Mouse (Mus musculus) neural tube, embryonic 15.5 days (tissue): ENCODE data around the gene Plac1. TPM values are rescaled to one million over a fixed set of nuclear protein-coding genes. Genes with fewer than 3 reads are reported as not detected.
A peak's percentile ranks its signal among the peaks of the same experiment; 100 is the strongest.
"Not testable (repeated sequence)": the region's sequence is repeated elsewhere in the genome, so short reads cannot be mapped to it uniquely, and the experiment has no call there.

Experiments used
- ATAC-seq: fragments of 200-750 bp; cut with Nextera tagmentation; 2 replicates; pipeline ENCODE4 v1.8.0; 2017; ENCODE audit warnings: mild to moderate bottlenecking, moderate TSS enrichment, moderate library complexity; ENCODE audit not compliant: low FRiP score
- H3K27ac ChIP-seq: fragments of 300-500 bp; sonication (generic); replicated peaks from 2 replicates; pipeline ENCODE4 v1.5.1; 2015; ENCODE audit warnings: mild to moderate bottlenecking, inconsistent platforms
- H3K27me3 ChIP-seq: fragments of 300-500 bp; sonication (generic); replicated peaks from 2 replicates; pipeline ENCODE4 v1.6.1; 2015; ENCODE audit warnings: inconsistent platforms
- H3K36me3 ChIP-seq: fragments of 300-500 bp; sonication (generic); 2 replicates; pipeline ENCODE4 v1.6.1; 2015; ENCODE audit warnings: inconsistent platforms
- H3K4me1 ChIP-seq: fragments of 300-500 bp; sonication (generic); 2 replicates; pipeline ENCODE4 v1.6.1; 2015; ENCODE audit warnings: inconsistent platforms
- H3K4me2 ChIP-seq: fragments of 300-500 bp; sonication (generic); 2 replicates; pipeline ENCODE4 v1.6.1; 2015; ENCODE audit warnings: inconsistent platforms, mild to moderate bottlenecking, moderate library complexity
- H3K4me3 ChIP-seq: fragments of 300-500 bp; sonication (generic); replicated peaks from 2 replicates; pipeline ENCODE4 v1.5.1; 2015; ENCODE audit warnings: mild to moderate bottlenecking, inconsistent platforms
- H3K9ac ChIP-seq: fragments of 300-500 bp; sonication (generic); replicated peaks from 2 replicates; pipeline ENCODE4 v1.6.1; 2015; ENCODE audit warnings: mild to moderate bottlenecking, inconsistent platforms
- H3K9me3 ChIP-seq: fragments of 300-500 bp; sonication (generic); replicated peaks from 2 replicates; pipeline ENCODE4 v1.6.1; 2016; ENCODE audit warnings: inconsistent platforms
- WGBS: fragments of 180-500 bp; shearing (Covaris S2); methylation state at CpG from one replicate; pipeline ENCODE4 v1.1.7; 2015; ENCODE audit warnings: mixed read lengths; 5-methylcytosine and 5-hydroxymethylcytosine counted together
- microRNA counts: library from miRNA; unstranded; fragments of <30 nt; microRNA quantifications from one replicate; lab custom pipeline; 2016
- microRNA-seq: library from miRNA; unstranded; fragments of <30 nt; microRNA quantifications from one replicate; pipeline ENCODE4, GENCODE M21; 2017
- polyA plus RNA-seq: library from polyadenylated mRNA; unstranded; fragments of >200 nt; fragmentation: Nextera tagmentation; extraction: Ambion mirVana; gene quantifications from 2 replicates; pipeline ENCODE4 v1.2.1, GENCODE M21; 2015

Plac1 gene
- polyA plus RNA-seq, 1 experiment from 2014 or later: 0.63 TPM

GRCm38 (mm10) chrX:53040138-53040537, 199.8 kb downstream of the Plac1 start:
- no peaks in the 10 kb centered on the region for H3K4me1 ChIP-seq
- H3K9ac ChIP-seq: no peak overlapping the region
- no peak for ATAC-seq
- H3K36me3 ChIP-seq: no peaks in the 10 kb centered on the region
- H3K27ac ChIP-seq: no peak overlapping the region
- H3K9me3 ChIP-seq: no peaks in the 10 kb centered on the region
- H3K4me3 ChIP-seq: no peak overlapping the region
- no peaks in the 10 kb centered on the region for H3K27me3 ChIP-seq
- WGBS: 86% methylated on average over 6 of the region's 6 CpGs
- H3K4me2 ChIP-seq: no peak overlapping the region

DNA sequence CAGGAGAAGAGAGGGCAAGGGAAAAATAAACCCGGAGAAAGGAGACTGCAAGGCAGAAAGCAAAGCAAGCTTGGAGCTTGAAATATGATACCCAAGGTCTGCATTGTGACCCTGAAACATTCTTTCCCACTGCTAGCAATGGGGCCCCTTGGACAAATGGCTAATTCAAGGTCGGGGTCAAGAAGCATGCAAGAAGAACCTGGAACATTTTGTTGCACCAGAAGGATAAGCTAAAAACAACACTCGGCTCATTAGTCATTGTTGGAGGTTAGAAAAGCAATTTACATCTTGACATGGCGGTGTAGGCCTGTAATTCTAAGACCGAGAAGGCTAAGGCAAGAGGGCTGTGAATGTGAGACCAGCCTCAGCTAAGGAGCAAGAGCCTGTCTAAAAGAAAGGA, 200.3 kb downstream of the Plac1 start:
- Histone ChIP-seq H3K27me3 (no peaks in the 10 kb centered on the region), H3K4me1 (no peaks in the 10 kb centered on the region), H3K27ac (no peak overlapping the region), H3K9me3 (no peaks in the 10 kb centered on the region), H3K36me3 (no peaks in the 10 kb centered on the region), H3K4me3 (no peak overlapping the region), H3K4me2 (no peak overlapping the region), H3K9ac (no peak overlapping the region)
- ATAC-seq: no peak
- WGBS: 47% methylated on average over 5 of the region's 5 CpGs

DNA sequence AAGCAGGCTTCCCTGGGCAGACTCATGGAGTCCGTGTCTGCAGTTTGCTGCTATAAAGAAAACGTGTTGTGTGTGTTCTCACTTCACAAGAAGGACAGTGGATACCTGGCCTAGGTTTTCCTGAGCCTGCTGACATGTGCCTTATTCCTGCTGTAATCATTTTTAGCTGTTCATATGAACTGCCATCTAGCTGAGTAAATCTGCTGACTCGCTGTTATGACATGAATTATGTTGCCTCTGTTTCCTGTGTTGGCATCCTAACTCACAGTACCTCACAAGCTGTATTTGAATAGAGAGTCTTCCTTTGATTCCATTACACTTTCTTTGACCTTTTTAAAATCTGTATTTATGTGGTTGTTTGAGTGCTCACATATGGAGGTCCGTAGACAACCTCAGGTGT, 201.7 kb downstream of the Plac1 start:
- H3K4me2 ChIP-seq: no peak overlapping the region
- H3K4me1 ChIP-seq: no peaks in the 10 kb centered on the region
- no peak overlapping the region for H3K9ac ChIP-seq
- 87% methylated on average over 4 of the region's 4 CpGs for WGBS
- no peak overlapping the region for H3K4me3 ChIP-seq
- no peaks in the 10 kb centered on the region for H3K36me3 ChIP-seq
- no peak for ATAC-seq
- H3K27ac ChIP-seq: no peak overlapping the region
- H3K27me3 ChIP-seq: no peaks in the 10 kb centered on the region
- no peaks in the 10 kb centered on the region for H3K9me3 ChIP-seq

DNA sequence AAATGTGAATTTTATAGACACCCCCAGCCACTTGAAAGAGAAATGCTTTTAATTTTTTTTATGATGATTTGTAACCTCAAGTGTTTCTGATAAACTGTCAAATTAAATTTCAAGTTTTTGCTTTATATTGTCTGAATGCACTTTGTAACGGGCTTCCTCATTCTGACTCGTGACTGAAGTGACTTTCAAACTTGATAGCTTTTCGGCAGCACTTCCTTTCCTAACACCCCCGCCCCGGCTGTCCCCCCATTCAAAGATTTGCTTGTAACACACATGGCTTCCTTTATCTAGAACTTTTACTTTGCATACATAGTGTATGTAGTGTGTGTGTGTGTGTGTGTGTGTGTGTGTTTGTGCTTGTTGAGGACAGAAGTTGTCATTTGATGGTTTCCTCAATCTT, 210.4 kb downstream of the Plac1 start:
- Histone ChIP-seq H3K27ac (no peak overlapping the region), H3K9me3 (no peaks in the 10 kb centered on the region), H3K4me3 (no peak overlapping the region), H3K4me1 (no peaks in the 10 kb centered on the region), H3K36me3 (no peaks in the 10 kb centered on the region), H3K9ac (no peak overlapping the region), H3K27me3 (no peaks in the 10 kb centered on the region), H3K4me2 (no peak overlapping the region)
- WGBS: 72% methylated on average over 5 of the region's 5 CpGs
- no peak for ATAC-seq

DNA sequence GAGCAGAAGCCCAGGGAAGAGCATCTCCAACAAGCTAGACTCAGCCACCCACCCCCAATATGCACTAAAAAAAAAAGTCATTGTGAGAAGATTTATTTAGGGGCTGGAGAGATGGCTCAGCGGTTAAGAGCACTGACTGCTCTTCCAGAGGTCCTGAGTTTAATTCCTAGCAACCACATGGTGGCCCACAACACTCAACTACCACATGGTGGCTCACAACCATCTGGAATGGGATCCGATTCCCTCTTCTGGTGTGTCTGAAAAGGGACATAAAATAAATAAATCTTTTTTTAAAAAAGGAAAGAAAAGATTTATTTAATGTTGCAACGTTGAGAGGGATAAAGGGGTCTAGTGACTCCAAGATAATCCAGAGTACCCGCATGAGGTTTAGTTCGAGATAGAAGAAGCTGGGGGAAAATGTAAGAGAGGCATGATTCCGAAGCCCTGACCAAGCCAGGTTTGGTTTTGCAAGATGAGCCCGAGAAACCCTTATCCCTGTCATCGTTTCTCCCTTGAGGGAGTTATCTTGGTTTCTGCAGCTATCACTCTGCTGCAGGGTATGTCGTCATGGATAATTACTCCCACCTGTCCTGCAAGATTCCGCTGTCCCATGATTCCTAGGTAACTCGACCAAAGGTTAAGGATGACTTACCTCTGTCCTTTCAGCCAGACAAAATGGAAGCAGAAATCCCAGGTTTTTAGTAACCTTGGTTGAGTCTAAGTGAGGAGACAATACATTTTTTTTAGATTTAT, 214.3 kb downstream of the Plac1 start:
- Histone ChIP-seq H3K4me1 (no peaks in the 10 kb centered on the region), H3K36me3 (no peaks in the 10 kb centered on the region), H3K4me3 (no peak overlapping the region), H3K27ac (no peak overlapping the region), H3K4me2 (no peak overlapping the region), H3K9ac (no peak overlapping the region), H3K9me3 (no peaks in the 10 kb centered on the region), H3K27me3 (no peaks in the 10 kb centered on the region)
- no peak for ATAC-seq
- 64% methylated on average over 11 of the region's 11 CpGs for WGBS

- H3K27ac ChIP-seq, ATAC-seq, H3K4me1 ChIP-seq, H3K4me2 ChIP-seq, H3K36me3 ChIP-seq, H3K9me3 ChIP-seq, H3K4me3 ChIP-seq, H3K9ac ChIP-seq, H3K27me3 ChIP-seq: not testable (repeated sequence)
- 27% methylated on average over 3 of the region's 3 CpGs for WGBS
Observed at GRCm38 (mm10) chrX:53024268-53024667, 215.6 kb downstream of the Plac1 start.

DNA sequence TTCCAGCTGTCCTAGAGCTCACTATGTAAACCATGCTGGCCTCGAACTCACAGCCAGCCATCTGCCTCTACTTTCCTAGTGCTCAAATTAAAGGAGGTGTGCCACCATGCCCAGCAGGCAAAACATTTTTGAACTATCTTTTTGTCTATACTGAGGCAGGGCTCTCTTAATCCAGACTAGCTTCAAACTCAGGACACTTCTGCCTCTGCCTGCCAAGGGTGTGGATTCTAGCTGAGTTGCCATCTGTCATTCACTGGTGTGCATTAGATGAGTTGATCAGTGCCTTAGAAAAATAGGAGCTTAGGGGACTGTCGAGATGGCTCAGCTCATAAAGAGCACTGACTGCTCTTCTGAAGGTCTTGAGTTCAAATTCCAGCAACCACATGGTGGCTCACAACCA, 216.9 kb downstream of the Plac1 start:
- Histone ChIP-seq H3K9me3 (no peaks in the 10 kb centered on the region), H3K27ac (no peak overlapping the region), H3K9ac (no peak overlapping the region), H3K36me3 (no peaks in the 10 kb centered on the region), H3K4me3 (no peak overlapping the region), H3K4me1 (no peaks in the 10 kb centered on the region), H3K27me3 (no peaks in the 10 kb centered on the region), H3K4me2 (no peak overlapping the region)
- ATAC-seq: no peak
- WGBS: 90% methylated on average over 2 of the region's 2 CpGs

MicroRNAs within 50 kb of the gene (microRNA counts, 519-probe panel; counts per million panel counts)
- microRNA mmu-miR-322 (lab: Ali Mortazavi, UCI) (3,096 counts per million, percentile 75 among the panel's probes with 10 or more counts), microRNA mmu-miR-351 (lab: Ali Mortazavi, UCI) (1,819 counts per million, percentile 32 among the panel's probes with 10 or more counts), microRNA mmu-miR-450a-3p (lab: Ali Mortazavi, UCI) (not detected), microRNA mmu-miR-450a-5p (lab: Ali Mortazavi, UCI) (2,967 counts per million, percentile 72 among the panel's probes with 10 or more counts), microRNA mmu-miR-450b-3p (lab: Ali Mortazavi, UCI) (1,767 counts per million, percentile 29 among the panel's probes with 10 or more counts), microRNA mmu-miR-450b-5p (lab: Ali Mortazavi, UCI) (not detected), microRNA mmu-miR-503 (lab: Ali Mortazavi, UCI) (1,658 counts per million, percentile 23 among the panel's probes with 10 or more counts), microRNA mmu-miR-542-3p (lab: Ali Mortazavi, UCI) (1,935 counts per million, percentile 39 among the panel's probes with 10 or more counts), microRNA mmu-miR-542-5p (lab: Ali Mortazavi, UCI) (2,264 counts per million, percentile 50 among the panel's probes with 10 or more counts)

Small RNA genes lying within 50 kb of the gene (microRNA-seq; reads per million reads assigned to microRNA genes)
- gene Mir322: 5,090 reads per million, percentile 93 among the genes with 10 or more reads in this experiment
- gene Mir351: 881 reads per million, percentile 77 among the genes with 10 or more reads in this experiment
- gene Mir450-1: 1.2 reads per million
- 1.6 reads per million for gene Mir450-2
- gene Mir450b: 23.9 reads per million, percentile 33 among the genes with 10 or more reads in this experiment
- gene Mir503: 104 reads per million, percentile 54 among the genes with 10 or more reads in this experiment
- 132 reads per million, percentile 57 among the genes with 10 or more reads in this experiment for gene Mir542

Other genes with a start within 250 kb of the Plac1 start
- 3.8 and 5.2 TPM in 2 replicates for gene Fam122b, start 29.7 kb upstream of the Plac1 start, polyA plus RNA-seq
- gene Fam122c, start 33.3 kb upstream of the Plac1 start, polyA plus RNA-seq: not detected in 2 replicates
- 38.3 and 38.4 TPM in 2 replicates for gene Mospd1, start 130.4 kb upstream of the Plac1 start, polyA plus RNA-seq
- gene Etd, start 194.8 kb upstream of the Plac1 start, polyA plus RNA-seq: not detected in 2 replicates